Mouse (Mus musculus): ENCODE measurements at regions not wholly inside any gene's neighbourhood (a gene's known extent, or its start where the extent isn't known, plus 50 kb on each side); places are given as distances from the start of the nearest gene placed in this dataset.
A peak's percentile ranks its signal among the peaks of the same experiment; 100 is the strongest.

GRCm38 (mm10) chr14:25208221-25209056 lies 250.5 kb upstream of the Zmiz1 start:
- DNase-seq (ENCODE audit: low spot score in 2 of 2), result no peak

- no peak for DNase-seq (ENCODE audit: low spot score in 2 of 2)
Measured at GRCm38 (mm10) chr14:25213056-25213455, 245.9 kb upstream of the Zmiz1 start.

DNA sequence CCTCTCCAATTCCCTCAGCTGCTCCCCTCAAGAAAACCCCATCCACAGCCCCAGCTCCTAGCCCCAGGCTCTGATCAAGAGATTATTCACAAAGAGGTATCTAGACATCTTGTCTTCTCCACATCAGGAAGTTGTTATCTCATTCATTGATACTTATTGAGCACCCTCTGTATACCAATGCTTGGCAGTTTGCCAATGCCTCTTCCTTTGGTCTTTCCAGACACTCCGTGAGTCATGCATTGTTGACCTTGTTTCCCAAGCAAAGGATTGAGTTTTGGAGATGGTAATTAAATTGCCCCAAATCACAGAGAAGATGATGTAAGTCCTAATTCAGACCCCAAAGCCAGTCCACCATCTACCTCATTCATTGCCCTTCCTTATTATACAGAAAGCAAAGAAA lies 235.9 kb upstream of the Zmiz1 start:
- no peak for DNase-seq (ENCODE audit: low spot score in 2 of 2)

GRCm38 (mm10) chr14:25225214-25225613 lies 233.8 kb upstream of the Zmiz1 start:
- no peak for DNase-seq (ENCODE audit: low spot score in 2 of 2)

DNA sequence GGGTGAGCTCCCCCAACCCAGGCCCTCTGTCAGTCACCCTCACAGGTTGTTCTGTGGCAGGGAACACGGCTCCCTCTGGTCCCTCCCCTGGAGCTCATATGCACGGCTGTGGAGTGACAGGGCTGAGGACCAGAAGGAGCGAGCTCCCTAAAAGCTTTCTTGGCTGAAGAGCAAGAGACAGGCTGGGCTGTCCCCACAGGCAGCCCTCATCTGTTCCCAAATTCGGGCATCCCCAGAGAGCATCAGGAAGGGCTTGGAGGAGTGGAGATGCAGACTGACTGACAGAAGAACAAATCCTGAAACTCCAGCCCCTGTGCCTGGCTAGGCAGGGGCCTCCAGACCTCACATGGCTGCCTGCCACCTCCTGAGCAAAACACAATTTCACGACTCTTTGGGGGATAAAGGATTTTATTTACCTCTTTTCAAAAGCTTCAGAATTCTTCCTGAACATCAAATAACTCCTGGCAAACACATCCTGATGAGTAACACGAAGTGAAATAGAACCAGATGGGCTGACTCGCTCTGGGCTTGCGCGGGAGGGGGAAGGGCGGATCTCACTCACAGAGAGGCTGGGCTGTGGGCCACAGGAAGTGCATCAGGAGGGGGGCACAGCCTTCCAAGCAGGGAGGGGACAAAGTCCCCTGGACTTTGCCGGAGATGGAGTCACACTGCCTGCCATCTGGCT lies 232.7 kb upstream of the Zmiz1 start:
- peak; percentile 88 to 92 for DNase-seq (ENCODE audit: low spot score in 2 of 2)

GRCm38 (mm10) chr14:25226840-25227506 lies 232.0 kb upstream of the Zmiz1 start:
- no peak for DNase-seq (ENCODE audit: low spot score in 2 of 2)

- no peak for DNase-seq (ENCODE audit: low spot score in 2 of 2)
Measured at GRCm38 (mm10) chr14:25228321-25229047, 230.5 kb upstream of the Zmiz1 start.

GRCm38 (mm10) chr14:25229569-25229968 lies 229.4 kb upstream of the Zmiz1 start:
- DNase-seq (ENCODE audit: low spot score in 2 of 2), result peak in 1 of 2 experiments; percentile 52

DNA sequence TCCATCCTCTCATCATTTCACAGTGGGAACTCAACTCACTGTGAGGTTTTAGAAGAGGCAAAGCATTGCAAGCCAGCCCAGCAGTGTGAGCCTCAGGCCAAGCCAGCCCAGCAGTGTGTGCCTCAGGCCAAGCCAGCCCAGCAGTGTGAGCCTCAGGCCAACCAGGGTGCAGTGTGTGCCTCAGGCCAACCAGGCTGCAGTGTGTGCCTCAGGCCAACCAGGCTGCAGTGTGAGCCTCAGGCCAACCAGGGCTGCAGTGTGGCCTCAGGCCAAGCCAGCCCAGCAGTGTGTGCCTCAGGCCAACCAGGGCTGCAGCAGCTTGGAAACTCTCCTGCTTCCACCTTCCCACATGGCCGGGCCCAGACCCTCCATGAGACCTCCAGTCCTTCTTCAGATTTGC lies 227.1 kb upstream of the Zmiz1 start:
- DNase-seq (ENCODE audit: low spot score in 2 of 2), result no peak

GRCm38 (mm10) chr14:25236421-25236973 lies 222.5 kb upstream of the Zmiz1 start:
- peak in 1 of 2 experiments; percentile 30 for DNase-seq (ENCODE audit: low spot score in 2 of 2)

DNA sequence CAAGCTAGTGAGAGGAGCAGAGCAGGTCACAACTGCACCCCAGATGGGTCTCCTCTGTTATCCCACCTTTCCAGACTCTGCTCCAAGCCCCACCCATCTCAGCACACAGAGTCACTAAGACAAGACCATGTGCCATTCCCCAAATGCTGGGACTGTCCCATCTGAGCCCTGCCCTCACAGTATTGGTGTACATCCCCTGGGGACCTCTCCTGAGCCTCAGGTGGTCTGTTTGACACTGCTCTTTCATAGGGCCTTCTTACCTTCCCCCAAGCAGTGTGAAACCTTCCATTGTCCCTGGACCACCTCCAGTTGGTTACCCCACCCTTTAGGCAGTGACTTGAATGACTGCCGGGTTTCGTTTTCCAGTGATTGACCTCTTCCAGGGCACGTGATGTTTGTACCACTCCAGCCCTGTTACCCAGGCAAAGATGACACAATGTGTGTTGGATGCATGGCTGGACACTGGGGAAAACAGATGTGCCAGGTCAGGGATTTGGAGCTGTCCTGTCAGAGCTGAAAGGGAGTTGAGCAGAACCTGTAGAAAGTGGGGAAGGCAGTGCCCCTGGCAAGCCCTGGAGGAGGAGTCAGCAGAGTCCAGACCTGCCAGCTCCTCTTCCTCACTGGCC lies 219.5 kb upstream of the Zmiz1 start:
- no peak for DNase-seq (ENCODE audit: low spot score in 2 of 2)

DNA sequence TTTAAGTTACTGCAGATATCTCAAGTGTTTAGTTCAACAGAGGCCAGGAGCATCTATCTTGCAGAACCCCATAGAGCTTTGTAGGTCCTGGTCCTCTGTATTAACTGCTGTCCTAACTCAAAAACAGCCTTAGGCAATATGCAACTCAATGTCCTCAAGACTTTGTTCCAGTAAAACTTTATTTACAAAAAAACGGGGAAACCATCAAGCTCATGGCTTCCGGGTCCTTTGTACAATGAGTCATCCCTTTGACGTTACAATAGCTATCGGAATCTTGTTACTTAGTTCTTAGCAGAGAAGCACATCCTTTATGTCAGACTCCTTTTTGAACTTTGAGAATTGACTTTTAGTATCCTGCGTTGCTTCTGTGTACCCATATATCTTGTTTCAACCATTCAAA lies 216.2 kb upstream of the Zmiz1 start:
- DNase-seq (ENCODE audit: low spot score in 2 of 2), result no peak

- no peak for DNase-seq (ENCODE audit: low spot score in 2 of 2)
Measured at GRCm38 (mm10) chr14:25243289-25243688, 215.7 kb upstream of the Zmiz1 start.

GRCm38 (mm10) chr14:25243698-25244097 lies 215.3 kb upstream of the Zmiz1 start:
- DNase-seq (ENCODE audit: low spot score in 2 of 2), result no peak

DNA sequence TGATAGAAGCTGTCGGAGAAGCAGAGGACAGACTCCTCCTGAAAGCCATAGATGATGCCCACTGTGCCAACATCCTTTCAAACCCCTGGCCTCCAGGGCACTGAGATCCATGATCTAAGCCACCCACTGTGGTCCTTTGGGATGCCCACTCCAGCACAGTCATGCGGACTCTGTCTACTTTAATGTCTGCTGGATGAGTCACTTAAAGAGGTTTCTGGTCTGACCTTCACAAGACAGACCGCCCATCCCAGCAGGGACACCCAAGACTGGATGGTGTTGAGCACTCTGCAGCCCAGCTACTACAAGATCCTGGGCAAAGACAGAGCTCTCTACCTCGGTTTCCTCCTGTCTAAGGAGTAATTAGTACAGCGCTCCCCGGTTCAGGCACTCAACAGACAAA lies 214.1 kb upstream of the Zmiz1 start:
- no peak for DNase-seq (ENCODE audit: low spot score in 2 of 2)

DNA sequence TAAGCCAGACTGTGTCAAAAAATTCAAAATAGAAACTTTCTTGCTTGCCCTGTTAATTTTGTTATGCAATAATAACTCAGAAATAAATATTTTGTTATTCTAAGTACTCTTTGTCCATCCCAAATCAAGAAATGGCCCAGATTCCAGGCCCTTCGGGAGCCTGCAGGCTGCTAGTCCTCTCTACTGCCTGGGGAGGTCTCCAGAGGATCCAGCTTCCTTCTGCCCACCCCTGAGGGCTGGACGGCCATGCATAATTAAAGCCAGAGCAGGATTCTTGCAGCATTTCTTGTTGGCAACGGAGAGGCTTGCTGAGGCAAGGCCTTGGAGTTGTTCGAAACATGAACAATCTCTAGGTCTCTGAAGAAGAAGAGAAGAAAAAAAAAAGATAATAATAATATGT lies 213.3 kb upstream of the Zmiz1 start:
- no peak for DNase-seq (ENCODE audit: low spot score in 2 of 2)

GRCm38 (mm10) chr14:25248941-25249340 lies 210.0 kb upstream of the Zmiz1 start:
- DNase-seq (ENCODE audit: low spot score in 2 of 2), result no peak

GRCm38 (mm10) chr14:25253016-25253850 lies 205.8 kb upstream of the Zmiz1 start:
- DNase-seq (ENCODE audit: low spot score in 2 of 2), result no peak

DNA sequence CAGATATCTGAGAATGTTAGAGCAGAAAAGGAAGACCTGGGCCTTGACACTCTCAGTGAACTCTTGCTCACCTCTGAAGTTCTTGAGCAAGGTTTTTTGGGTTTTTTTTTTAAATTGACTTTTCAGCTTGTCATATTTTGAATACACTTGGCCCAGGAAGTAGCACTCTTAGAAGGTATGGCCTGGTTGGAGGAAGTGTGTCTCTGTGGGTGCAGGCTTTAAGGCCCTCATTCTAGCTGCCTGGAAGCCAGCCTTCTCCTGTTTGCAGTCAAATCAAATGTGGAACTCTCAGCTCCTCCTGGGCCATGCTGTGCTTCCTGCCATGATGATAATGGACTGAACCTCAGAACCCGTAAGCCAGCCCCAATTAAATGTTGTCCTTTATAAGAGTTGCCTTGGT lies 195.9 kb upstream of the Zmiz1 start:
- DNase-seq (ENCODE audit: low spot score in 2 of 2), result no peak

GRCm38 (mm10) chr14:25266846-25267245 lies 192.1 kb upstream of the Zmiz1 start:
- DNase-seq (ENCODE audit: low spot score in 2 of 2), result no peak
